9 mouse cellular contexts compared by ENCODE assay signal in genomic region chr1:194816913-194817312, GRCm38 (mm10).
DNase-seq lines count a peak whose midpoint lies in the region; ATAC-seq lines count a peak whose summit lies in the region.
"Had no signal": no experiment of that assay in that cellular context is flagged by ENCODE, and none has a peak within 500 bp of the region (broad histone marks: within the 10 kb centered on the region; RNA-seq: fewer than 3 reads in every experiment).

No protein-coding gene starts in this region.

- 32% methylated on average over 2 of the region's 2 CpGs for WGBS in hindbrain, embryonic 15.5 days

- no peaks in the 10 kb centered on the region for H3K9me3 ChIP-seq in hindbrain, embryonic 15.5 days

- no peak overlapping the region for H3K9ac ChIP-seq in hindbrain, embryonic 15.5 days

- no peak overlapping the region for H3K27ac ChIP-seq in hindbrain, embryonic 15.5 days (replicated peaks)

- peak; percentile 83 for ATAC-seq in hindbrain, embryonic 15.5 days (ENCODE audit: low FRiP score, low read depth)

- H3K36me3 ChIP-seq in hindbrain, embryonic 15.5 days, result peaks cover 19% of the 10 kb centered on the region

- no peaks in the 10 kb centered on the region for H3K27me3 ChIP-seq in hindbrain, embryonic 15.5 days

- no peak overlapping the region for H3K4me3 ChIP-seq in hindbrain, embryonic 15.5 days
- H3K4me3 ChIP-seq: myocyte had no signal

- peak; percentile 26 for DNase-seq in WW6 (ENCODE audit: low read depth, low spot score)
- peak; percentile 75 to 87 for DNase-seq in cerebellum, postnatal 25 days
- DNase-seq in frontal cortex, postnatal 36 days (ENCODE audit: low spot score in 2 of 2), result peak; percentile 77 to 82
- DNase-seq in layer of hippocampus, postnatal 36 days, result peak; percentile 74 to 78
- DNase-seq in lung, postnatal 25 days (ENCODE audit: low spot score), result peak; percentile 62
- DNase-seq in right cerebral cortex, postnatal 14 days, result peak; percentile 65
- DNase-seq in yolk sac, embryonic 10.5 days (ENCODE audit: low spot score), result peak; percentile 37

- H3K4me1 ChIP-seq in hindbrain, embryonic 15.5 days (replicated peaks), result 0 out of 2 replicates have a peak, but pooled peaks cover 4% of the 10 kb centered on the region

- H3K4me2 ChIP-seq in hindbrain, embryonic 15.5 days, result no peak overlapping the region

Comparison
In these comparisons a context has a peak if more than half of its experiments do, and no peak if none do; other contexts are left out.
1. DNase-seq: peak in every context shown above with its lines; median percentile 81 in cerebellum, postnatal 25 days; 80 in frontal cortex, postnatal 36 days; 76 in layer of hippocampus, postnatal 36 days; 65 in right cerebral cortex, postnatal 14 days; 62 in lung, postnatal 25 days; 37 in yolk sac, embryonic 10.5 days; 26 in WW6.